Mouse (Mus musculus) common myeloid progenitor, adult 5-6 weeks (primary cell): ENCODE results near the gene Iqsec3. TPM values are rescaled to one million over a fixed set of nuclear protein-coding genes. Genes with fewer than 3 reads are reported as not detected.

Experiments
- ATAC-seq: replicated peaks from 2 replicates; pipeline ENCODE4 v1.8.0; 2016; ENCODE audit warnings: low read depth, mild to moderate bottlenecking, moderate TSS enrichment, inconsistent platforms; ENCODE audit not compliant: poor library complexity, severe bottlenecking
- total RNA-seq: library from RNA; stranded (forward); fragments of 200-1000, 187-1606 nt; gene quantifications from 2 replicates; pipeline ENCODE4 v1.2.3, GENCODE M21; 2017

Iqsec3 gene
- total RNA-seq, 1 experiment from 2014 or later: not detected

DNA sequence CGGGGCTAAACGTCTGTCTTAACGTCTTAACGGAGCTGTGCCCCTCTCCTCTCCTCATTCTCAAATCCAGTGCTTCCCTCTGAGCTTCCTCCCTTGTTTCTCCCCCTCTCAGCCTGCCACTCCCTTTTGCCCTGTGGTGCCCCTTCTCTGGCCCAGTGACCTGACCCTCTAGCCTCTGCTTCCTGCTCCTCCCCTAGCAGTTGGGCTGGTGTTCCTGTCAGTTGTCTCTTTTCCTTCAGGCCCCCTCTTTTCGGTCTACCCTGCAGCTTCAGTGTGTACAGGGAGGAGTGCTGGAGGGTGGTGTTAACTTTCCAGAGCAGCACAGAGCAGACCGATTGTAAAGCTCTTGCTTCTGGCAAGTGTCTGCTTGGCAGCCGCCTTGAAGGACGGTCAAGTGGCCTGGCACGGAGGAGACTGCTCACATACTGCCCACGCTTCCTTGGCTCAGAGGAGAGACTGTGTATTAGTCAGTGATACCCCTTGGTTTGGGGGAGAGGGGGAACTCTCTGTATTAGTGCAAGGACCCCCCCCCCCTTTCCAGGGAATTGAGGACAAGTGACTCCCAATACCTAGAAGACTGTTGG is 146.9 kb downstream of the Iqsec3 start:
- peak; percentile 20; the same call in 1 of the 2 replicates for ATAC-seq

GRCm38 (mm10) chr6:121325740-121326139 is 147.7 kb downstream of the Iqsec3 start:
- ATAC-seq: peak; percentile 57

DNA sequence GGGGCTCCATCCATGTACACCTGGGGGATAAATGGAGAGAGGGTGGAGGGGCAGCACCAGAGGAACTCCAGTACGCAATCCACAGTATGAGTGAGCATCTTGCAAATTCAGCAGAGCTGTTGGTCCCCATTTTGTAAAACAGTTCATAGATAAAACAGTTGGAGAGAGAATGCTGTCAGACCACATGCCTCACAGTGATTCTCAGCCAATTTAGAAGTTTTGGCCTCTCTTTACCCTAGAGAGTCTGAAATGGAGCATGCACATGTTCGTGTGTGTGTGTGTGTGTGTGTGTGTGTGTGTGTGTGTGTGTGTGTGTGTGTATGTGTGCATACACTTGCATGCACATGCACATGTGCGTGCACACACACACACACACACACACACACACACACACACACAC is 148.2 kb downstream of the Iqsec3 start:
- ATAC-seq: no peak

Other genes with a start within 250 kb of the Iqsec3 start
- 2.6 and 9.0 TPM in 2 replicates for gene Usp18, start 227.8 kb downstream of the Iqsec3 start, total RNA-seq
- 3.0 and 3.2 TPM in 2 replicates for gene Slc6a13, start 173.5 kb downstream of the Iqsec3 start, total RNA-seq
- gene Slc6a12, start 130.6 kb downstream of the Iqsec3 start, total RNA-seq: 0.10 TPM in 1 of 2 replicates, not detected in the other
- not detected in 2 replicates for gene A2m, start 161.7 kb upstream of the Iqsec3 start, total RNA-seq